Mouse (Mus musculus) Patski (cell line): Measurements from ENCODE around the gene Lypd5. TPM values are rescaled to one million over a fixed set of nuclear protein-coding genes. Genes with fewer than 3 reads are reported as not detected.

Experiments used
- ATAC-seq: fragments of 100-300 bp; one replicate; pipeline ENCODE4 v1.8.0; 2021
- CTCF ChIA-PET: fragments of 350-600 bp; sonication (Branson Sonifier 250); formaldehyde crosslinking; loops from one replicate; lab custom pipeline; 2022; ENCODE audit warnings: inconsistent platforms; lab: Charles Lee
- POLR2A ChIA-PET: fragments of 350-600 bp; sonication (Branson Sonifier 250); formaldehyde crosslinking; loops from one replicate; lab custom pipeline; 2022; ENCODE audit warnings: antibody characterized with exemption, inconsistent platforms; lab: Charles Lee
- DNase-seq: peaks from one replicate; pipeline ENCODE4 v3.0.0-alpha.2; 2011; ENCODE audit warnings: low read depth, low spot score
- H3K27me3 ChIP-seq: fragments of 371-371 bp; one replicate; pipeline ENCODE4 v1.5.1; 2021
- CTCF ChIP-seq: fragments of 100-300 bp; IDR thresholded peaks from one replicate; pipeline ENCODE4 v1.5.1; 2021
- in situ Hi-C: fragments of 300-500 bp; cut with MboI; formaldehyde crosslinking; loops from 3 replicates; pipeline ENCODE4 v1.11.1; 2018; ENCODE audit warnings: low pct_unique_long_range_greater_than_20kb, mixed read lengths
- polyA plus RNA-seq: library from polyadenylated mRNA; unstranded; gene quantifications from one replicate; pipeline ENCODE4 v1.2.3, GENCODE M21; 2021

Gene Lypd5
- polyA plus RNA-seq, 1 experiment from 2014 or later, result not detected

- ATAC-seq (no peak), DNase-seq (no peak)
- H3K27me3 ChIP-seq, result no peaks in the 10 kb centered on the region
- in situ Hi-C loops, result loop anchor here (5.0 kb wide), 1 partner anchor 37 kb away; no protein-coding TSS in a partner anchor
- no peak for TF ChIP-seq CTCF
- CTCF ChIA-PET, result interaction anchor here (1.0 kb wide), 1 partner anchor 37 kb away, joined by 4 read pairs; no protein-coding TSS in a partner anchor
- POLR2A ChIA-PET, result no interaction called here
Observed at GRCm38 (mm10) chr7:24369731-24370541, 20.9 kb downstream of the Lypd5 start, which contains the start of gene Kcnn4. Kcnn4 (plus strand) TSS chr7:24370263.

- TF ChIP-seq CTCF, result no peak
- ATAC-seq (no peak), DNase-seq (no peak)
- CTCF ChIA-PET, result interaction anchor here (1.0 to 1.3 kb wide), 2 partner anchors 13 to 36 kb away, joined by 4 to 5 read pairs; no protein-coding TSS in a partner anchor
- POLR2A ChIA-PET, result no interaction called here
- H3K27me3 ChIP-seq, result no peaks in the 10 kb centered on the region
- in situ Hi-C loops, result no loop called here
Observed at GRCm38 (mm10) chr7:24371012-24371808, 22.2 kb downstream of the Lypd5 start.

GRCm38 (mm10) chr7:24371809-24372145 lies 22.8 kb downstream of the Lypd5 start:
- POLR2A ChIA-PET, result no interaction called here

GRCm38 (mm10) chr7:24372300-24372699 lies 23.3 kb downstream of the Lypd5 start:
- TF ChIP-seq CTCF, result no peak
- ChIA-PET CTCF (no interaction called here), POLR2A (no interaction called here)
- ATAC-seq (no peak), DNase-seq (no peak)
- H3K27me3 ChIP-seq, result no peaks in the 10 kb centered on the region
- in situ Hi-C loops, result no loop called here

More at GRCm38 (mm10) chr7:24371809-24372145, 22.8 kb downstream of the Lypd5 start:
- no peaks in the 10 kb centered on the region for H3K27me3 ChIP-seq
- DNase-seq (no peak), ATAC-seq (no peak)
- TF ChIP-seq CTCF, result no peak
- CTCF ChIA-PET, result interaction anchor here (1.3 kb wide), 1 partner anchor 12 kb away, joined by 5 read pairs; no protein-coding TSS in a partner anchor
- in situ Hi-C loops, result no loop called here

- in situ Hi-C loops, result no loop called here
- CTCF ChIA-PET, result no interaction called here
- TF ChIP-seq CTCF, result no peak
- no peaks in the 10 kb centered on the region for H3K27me3 ChIP-seq
- DNase-seq (no peak), ATAC-seq (no peak)
- POLR2A ChIA-PET, result no interaction called here
Observed at GRCm38 (mm10) chr7:24372786-24373185, 23.8 kb downstream of the Lypd5 start.

- CTCF ChIA-PET, result interaction anchor here (0.8 kb wide), 1 partner anchor 12 kb away, joined by 3 read pairs; no protein-coding TSS in a partner anchor
- no peak for TF ChIP-seq CTCF
- H3K27me3 ChIP-seq, result no peaks in the 10 kb centered on the region
- no peak for ATAC-seq
- POLR2A ChIA-PET, result interaction anchor here (0.5 to 0.6 kb wide), 2 partner anchors 190 to 879 kb away, joined by 4 read pairs; no protein-coding TSS in a partner anchor
- DNase-seq, result no peak
- in situ Hi-C loops, result no loop called here
Observed at GRCm38 (mm10) chr7:24373538-24374379, 24.8 kb downstream of the Lypd5 start.

- no peak for DNase-seq
- in situ Hi-C loops, result no loop called here
Observed at GRCm38 (mm10) chr7:24376456-24376855, 27.5 kb downstream of the Lypd5 start.

GRCm38 (mm10) chr7:24377091-24377865 lies 28.3 kb downstream of the Lypd5 start:
- in situ Hi-C loops, result no loop called here
- no peaks in the 10 kb centered on the region for H3K27me3 ChIP-seq
- POLR2A ChIA-PET, result no interaction called here
- no peak for TF ChIP-seq CTCF
- ATAC-seq (no peak), DNase-seq (no peak)
- CTCF ChIA-PET, result interaction anchor here (1.0 to 1.4 kb wide), 2 partner anchors 12 to 14 kb away, joined by 3 to 4 read pairs; no protein-coding TSS in a partner anchor

More at GRCm38 (mm10) chr7:24376456-24376855, 27.5 kb downstream of the Lypd5 start:
- no peak for ATAC-seq
- POLR2A ChIA-PET, result no interaction called here
- CTCF ChIA-PET, result interaction anchor here (1.4 kb wide), 1 partner anchor 11 kb away, joined by 3 read pairs; no protein-coding TSS in a partner anchor
- no peak for TF ChIP-seq CTCF
- H3K27me3 ChIP-seq, result no peaks in the 10 kb centered on the region

- in situ Hi-C loops, result no loop called here
- ATAC-seq (no peak), DNase-seq (no peak)
- no peak for TF ChIP-seq CTCF
- CTCF ChIA-PET, result interaction anchor here (1.0 kb wide), 1 partner anchor 14 kb away, joined by 4 read pairs; no protein-coding TSS in a partner anchor
- no peaks in the 10 kb centered on the region for H3K27me3 ChIP-seq
- POLR2A ChIA-PET, result no interaction called here
Observed at GRCm38 (mm10) chr7:24378049-24378701, 29.2 kb downstream of the Lypd5 start.
